Mouse (Mus musculus) liver, embryonic 14.5 days (tissue): Measurements from ENCODE around the gene Gid4. TPM values are rescaled to one million over a fixed set of nuclear protein-coding genes. Genes with fewer than 3 reads are reported as not detected.

ENCODE experiments used
- ATAC-seq: fragments of 200-750 bp; cut with Nextera tagmentation; 2 replicates; pipeline ENCODE4 v1.8.0; 2017; ENCODE audit warnings: moderate number of reproducible peaks, mild to moderate bottlenecking, moderate library complexity; ENCODE audit not compliant: insufficient read depth
- DNase-seq, 3 experiments: peaks; one replicate each; pipeline ENCODE4 v3.0.0-alpha.2; 2012 to 2013; ENCODE audit warnings: low read depth in 3 of 3, low spot score in 3 of 3
- H3K27ac ChIP-seq: fragments of 300-500 bp; sonication (generic); 2 replicates; pipeline ENCODE4 v1.5.1; 2014; ENCODE audit warnings: moderate library complexity, mild to moderate bottlenecking, control low read depth, inconsistent platforms
- H3K27me3 ChIP-seq: fragments of 300-500 bp; sonication (generic); 2 replicates; pipeline ENCODE4 v1.6.1; 2014; ENCODE audit warnings: mild to moderate bottlenecking, low read length, moderate library complexity; ENCODE audit not compliant: control insufficient read depth, insufficient read depth
- H3K36me3 ChIP-seq: fragments of 300-500 bp; sonication (generic); replicated peaks from 2 replicates; pipeline ENCODE4 v1.6.1; 2014; ENCODE audit warnings: low read depth; ENCODE audit not compliant: control insufficient read depth, insufficient read depth
- H3K4me1 ChIP-seq, 2 experiments: fragments of 200-500 bp in 1 of 2; fragments of 300-500 bp in 1 of 2; sonication (generic) in 1 of 2; replicated peaks; 2 replicates each; pipeline ENCODE4 v1.6.1; 2012 to 2014; ENCODE audit warnings: antibody characterized with exemption in 1 of 2, inconsistent platforms in 1 of 2, low read length in 1 of 2; ENCODE audit not compliant: control insufficient read depth in 2 of 2, insufficient read depth in 2 of 2
- H3K4me2 ChIP-seq: fragments of 300-500 bp; sonication (generic); 2 replicates; pipeline ENCODE4 v1.6.1; 2014; ENCODE audit warnings: low read depth, mild to moderate bottlenecking, control low read depth, moderate library complexity
- H3K4me3 ChIP-seq, 2 experiments: fragments of 200-500 bp in 1 of 2; fragments of 300-500 bp in 1 of 2; sonication (generic) in 1 of 2; 2 replicates each; pipeline ENCODE4 v1.5.1; 2012 to 2014; ENCODE audit warnings: low read depth in 2 of 2, low read length in 2 of 2, mild to moderate bottlenecking in 2 of 2, control low read depth in 1 of 2, inconsistent platforms in 1 of 2, moderate library complexity in 1 of 2; ENCODE audit not compliant: insufficient read depth in 1 of 2
- H3K9ac ChIP-seq: fragments of 300-500 bp; sonication (generic); replicated peaks from 2 replicates; pipeline ENCODE4 v1.6.1; 2014; ENCODE audit warnings: mild to moderate bottlenecking, control low read depth, moderate library complexity
- H3K9me3 ChIP-seq: fragments of 300-500 bp; sonication (generic); 2 replicates; pipeline ENCODE4 v1.6.1; 2016; ENCODE audit warnings: low read length, mixed read lengths; ENCODE audit not compliant: control insufficient read depth
- CTCF ChIP-seq: IDR thresholded peaks from 2 replicates; pipeline ENCODE4 v1.5.1; 2016; ENCODE audit warnings: antibody characterized with exemption, low read depth, control low read depth
- EP300 ChIP-seq: IDR thresholded peaks from 2 replicates; pipeline ENCODE4 v1.6.1; 2016; ENCODE audit warnings: antibody characterized with exemption, low read depth
- WGBS: fragments of 180-500 bp; shearing (Covaris S2); extraction: QIAGEN DNeasy Blood & Tissue Kit; methylation state at CpG from one replicate; pipeline ENCODE4 v1.1.7; 2014; ENCODE audit not compliant: insufficient replicate concordance; 5-methylcytosine and 5-hydroxymethylcytosine counted together
- polyA plus RNA-seq, 2 experiments: library from polyadenylated mRNA; depleted of rRNA in 1 of 2; stranded (reverse) in 1 of 2; unstranded in 1 of 2; fragments of >200 nt; fragmentation: Nextera tagmentation in 1 of 2; extraction: Ambion mirVana in 1 of 2; gene quantifications; 2 replicates each; pipeline versions ENCODE4 v1.2.1 to v1.2.3; 2012 to 2014

Gid4 gene
- polyA plus RNA-seq, 2 experiments = 6.1 to 8.4 TPM

- no peak for ATAC-seq
- WGBS = 68% methylated on average over 6 of the region's 6 CpGs
These were observed 25.6 kb upstream of the Gid4 start for GRCm38 (mm10) chr11:60391346-60391745.

GRCm38 (mm10) chr11:60396546-60396945 is 20.4 kb upstream of the Gid4 start:
- Histone ChIP-seq H3K4me1 (no peaks in the 10 kb centered on the region), H3K9me3 (no peaks in the 10 kb centered on the region), H3K36me3 (peaks cover 9% of the 10 kb centered on the region), H3K27ac (no peak overlapping the region), H3K27me3 (no peaks in the 10 kb centered on the region), H3K9ac (no peak overlapping the region), H3K4me3 (no peak overlapping the region), H3K4me2 (no peak overlapping the region)
- ATAC-seq (no peak), DNase-seq (no peak)
- 69% methylated on average over 6 of the region's 6 CpGs for WGBS
- TF ChIP-seq CTCF (no peak), EP300 (no peak)

More at GRCm38 (mm10) chr11:60391346-60391745, 25.6 kb upstream of the Gid4 start:
- Histone ChIP-seq H3K27ac (no peak overlapping the region), H3K36me3 (no peaks in the 10 kb centered on the region), H3K4me2 (no peak overlapping the region), H3K9me3 (no peaks in the 10 kb centered on the region), H3K9ac (no peak overlapping the region), H3K4me1 (no peaks in the 10 kb centered on the region), H3K27me3 (no peaks in the 10 kb centered on the region), H3K4me3 (no peak overlapping the region)
- TF ChIP-seq CTCF = no peak
- TF ChIP-seq EP300 = no peak
- DNase-seq = no peak

- 81% methylated on average over 2 of the region's 2 CpGs for WGBS
- no peak for ATAC-seq
- H3K27ac ChIP-seq = no peak overlapping the region
These were observed 19.8 kb upstream of the Gid4 start for GRCm38 (mm10) chr11:60397172-60397571.

GRCm38 (mm10) chr11:60406606-60407005 is 10.3 kb upstream of the Gid4 start:
- DNase-seq (no peak), ATAC-seq (no peak)
- no peaks in the 10 kb centered on the region for H3K9me3 ChIP-seq
- no peaks in the 10 kb centered on the region for H3K27me3 ChIP-seq
- WGBS = 91% methylated on average over 1 of the region's 1 CpGs
- H3K4me1 ChIP-seq = no peaks in the 10 kb centered on the region
- peaks cover 48% of the 10 kb centered on the region for H3K36me3 ChIP-seq
- H3K27ac ChIP-seq = no peak overlapping the region
- H3K9ac ChIP-seq = no peak overlapping the region
- H3K4me3 ChIP-seq = no peak overlapping the region
- no peak overlapping the region for H3K4me2 ChIP-seq
- TF ChIP-seq CTCF (no peak), EP300 (no peak)

More at GRCm38 (mm10) chr11:60397172-60397571, 19.8 kb upstream of the Gid4 start:
- no peak for DNase-seq
- Histone ChIP-seq H3K4me1 (no peaks in the 10 kb centered on the region), H3K9me3 (no peaks in the 10 kb centered on the region), H3K4me3 (no peak overlapping the region), H3K4me2 (no peak overlapping the region), H3K9ac (no peak overlapping the region), H3K36me3 (peaks cover 14% of the 10 kb centered on the region), H3K27me3 (no peaks in the 10 kb centered on the region)
- no peak for TF ChIP-seq CTCF
- no peak for TF ChIP-seq EP300

GRCm38 (mm10) chr11:60412173-60412572 is 4.8 kb upstream of the Gid4 start:
- H3K27me3 ChIP-seq = no peaks in the 10 kb centered on the region
- H3K4me2 ChIP-seq = no peak overlapping the region
- DNase-seq = peak in 2 of 3 experiments; percentile 34 to 54
- no peaks in the 10 kb centered on the region for H3K9me3 ChIP-seq
- TF ChIP-seq CTCF (peak; percentile 47; the same call in 1 of the 2 replicates), EP300 (no peak)
- H3K27ac ChIP-seq = no peak overlapping the region
- H3K4me1 ChIP-seq = peaks cover 13% of the 10 kb centered on the region in 2 experiments
- WGBS = 10% methylated on average over 3 of the region's 3 CpGs
- H3K4me3 ChIP-seq = no peak overlapping the region
- no peak for ATAC-seq
- H3K9ac ChIP-seq = no peak overlapping the region
- H3K36me3 ChIP-seq = peaks cover 16% of the 10 kb centered on the region
